Mouse (Mus musculus) forebrain, embryonic 16.5 days (tissue): ENCODE data around the gene Cyp4x1. TPM values are rescaled to one million over a fixed set of nuclear protein-coding genes. Genes with fewer than 3 reads are reported as not detected.

Experiments
- ATAC-seq: fragments of 200-750 bp; cut with Nextera tagmentation; 2 replicates; pipeline ENCODE4 v1.8.0; 2017; ENCODE audit warnings: mild to moderate bottlenecking, moderate library complexity
- H3K27ac ChIP-seq: fragments of 300-500 bp; sonication (generic); 2 replicates; pipeline ENCODE4 v1.5.1; 2014; ENCODE audit warnings: low read length, control low read depth
- H3K27me3 ChIP-seq: fragments of 300-500 bp; sonication (generic); replicated peaks from 2 replicates; pipeline ENCODE4 v1.6.1; 2014; ENCODE audit warnings: low read length; ENCODE audit not compliant: control insufficient read depth, insufficient read depth
- H3K36me3 ChIP-seq: fragments of 300-500 bp; sonication (generic); 2 replicates; pipeline ENCODE4 v1.6.1; 2014; ENCODE audit not compliant: control insufficient read depth, insufficient read depth
- H3K4me1 ChIP-seq: fragments of 300-500 bp; sonication (generic); replicated peaks from 2 replicates; pipeline ENCODE4 v1.6.1; 2014; ENCODE audit warnings: low read length; ENCODE audit not compliant: control insufficient read depth, insufficient read depth
- H3K4me2 ChIP-seq: fragments of 300-500 bp; sonication (generic); 2 replicates; pipeline ENCODE4 v1.6.1; 2014; ENCODE audit warnings: mild to moderate bottlenecking, low read length, control low read depth
- H3K4me3 ChIP-seq: fragments of 300-500 bp; sonication (generic); replicated peaks from 2 replicates; pipeline ENCODE4 v1.5.1; 2014; ENCODE audit warnings: mild to moderate bottlenecking, low read length, control low read depth
- H3K9ac ChIP-seq: fragments of 300-500 bp; sonication (generic); replicated peaks from 2 replicates; pipeline ENCODE4 v1.6.1; 2014; ENCODE audit warnings: low read depth, low read length, control low read depth
- H3K9me3 ChIP-seq: fragments of 300-500 bp; sonication (generic); 2 replicates; pipeline ENCODE4 v1.6.1; 2016; ENCODE audit warnings: low read length; ENCODE audit not compliant: control insufficient read depth
- WGBS: fragments of 180-500 bp; shearing (Covaris S2); extraction: QIAGEN DNeasy Blood & Tissue Kit; methylation state at CpG from one replicate; pipeline ENCODE4 v1.1.7; 2014; 5-methylcytosine and 5-hydroxymethylcytosine counted together
- polyA plus RNA-seq: library from polyadenylated mRNA; unstranded; fragments of >200 nt; fragmentation: Nextera tagmentation; extraction: Ambion mirVana; gene quantifications from 2 replicates; pipeline ENCODE4 v1.2.1, GENCODE M21; 2015

Cyp4x1 gene
- polyA plus RNA-seq, 1 experiment from 2014 or later, result 5.9 TPM

GRCm38 (mm10) chr4:115095671-115096434 lies 38.2 kb downstream of the Cyp4x1 start:
- Histone ChIP-seq H3K9ac (peak overlapping the region; percentile 55), H3K9me3 (no peaks in the 10 kb centered on the region), H3K27me3 (peaks cover 28% of the 10 kb centered on the region), H3K4me1 (peaks cover 9% of the 10 kb centered on the region), H3K4me3 (peak overlapping the region; percentile 43), H3K36me3 (no peaks in the 10 kb centered on the region), H3K27ac (no peak overlapping the region), H3K4me2 (peak overlapping the region; percentile 56)
- under 1% methylated on average over 27 of the region's 31 CpGs for WGBS
- ATAC-seq, result peak; percentile 54

GRCm38 (mm10) chr4:115094056-115094455 lies 40.0 kb downstream of the Cyp4x1 start:
- no peak overlapping the region for H3K27ac ChIP-seq
- H3K4me3 ChIP-seq, result no peak overlapping the region
- no peak for ATAC-seq
- H3K4me2 ChIP-seq, result no peak overlapping the region
- peaks cover 30% of the 10 kb centered on the region for H3K27me3 ChIP-seq
- no peaks in the 10 kb centered on the region for H3K36me3 ChIP-seq
- H3K4me1 ChIP-seq, result peaks cover 9% of the 10 kb centered on the region
- WGBS, result 80% methylated on average over 2 of the region's 2 CpGs
- H3K9ac ChIP-seq, result no peak overlapping the region
- no peaks in the 10 kb centered on the region for H3K9me3 ChIP-seq

GRCm38 (mm10) chr4:115093331-115093864 lies 40.7 kb downstream of the Cyp4x1 start:
- Histone ChIP-seq H3K4me1 (peaks cover 9% of the 10 kb centered on the region), H3K27me3 (peaks cover 31% of the 10 kb centered on the region), H3K9ac (no peak overlapping the region), H3K4me3 (no peak overlapping the region), H3K36me3 (no peaks in the 10 kb centered on the region), H3K4me2 (no peak overlapping the region), H3K9me3 (no peaks in the 10 kb centered on the region), H3K27ac (no peak overlapping the region)
- WGBS, result 71% methylated on average over 4 of the region's 4 CpGs
- no peak for ATAC-seq

GRCm38 (mm10) chr4:115091806-115092205 lies 42.3 kb downstream of the Cyp4x1 start:
- Histone ChIP-seq H3K9me3 (no peaks in the 10 kb centered on the region), H3K27me3 (peaks cover 21% of the 10 kb centered on the region)
- 82% methylated on average over 3 of the region's 3 CpGs for WGBS

GRCm38 (mm10) chr4:115090592-115090991 lies 43.5 kb downstream of the Cyp4x1 start:
- WGBS, result 75% methylated on average over 2 of the region's 2 CpGs
- peaks cover 16% of the 10 kb centered on the region for H3K27me3 ChIP-seq

More at GRCm38 (mm10) chr4:115091806-115092205, 42.3 kb downstream of the Cyp4x1 start:
- ATAC-seq, result no peak
- no peak overlapping the region for H3K4me3 ChIP-seq
- no peak overlapping the region for H3K4me2 ChIP-seq
- H3K4me1 ChIP-seq, result peaks cover 7% of the 10 kb centered on the region
- H3K36me3 ChIP-seq, result no peaks in the 10 kb centered on the region
- no peak overlapping the region for H3K9ac ChIP-seq
- H3K27ac ChIP-seq, result no peak overlapping the region

GRCm38 (mm10) chr4:115088611-115089338 lies 45.3 kb downstream of the Cyp4x1 start, which contains the start of gene Pdzk1ip1:
Gene Pdzk1ip1 (plus strand): TSS chr4:115088708.
- Histone ChIP-seq H3K4me2 (no peak within 1 kb of the TSS), H3K4me3 (no peak within 1 kb of the TSS), H3K27ac (no peak within 1 kb of the TSS), H3K36me3 (no peaks in the 10 kb centered on the region), H3K4me1 (no peaks in the 10 kb centered on the region), H3K27me3 (peaks cover 5% of the 10 kb centered on the region; the same call in 1 of the 2 replicates), H3K9me3 (no peaks in the 10 kb centered on the region), H3K9ac (no peak within 1 kb of the TSS)
- 26% methylated on average over 11 of the region's 11 CpGs for WGBS
- ATAC-seq, result no peak

More at GRCm38 (mm10) chr4:115090592-115090991, 43.5 kb downstream of the Cyp4x1 start:
- Histone ChIP-seq H3K27ac (no peak overlapping the region), H3K4me1 (peaks cover 1% of the 10 kb centered on the region), H3K4me3 (no peak overlapping the region), H3K36me3 (no peaks in the 10 kb centered on the region), H3K4me2 (no peak overlapping the region), H3K9me3 (no peaks in the 10 kb centered on the region), H3K9ac (no peak overlapping the region)
- ATAC-seq, result no peak

GRCm38 (mm10) chr4:115086763-115087415 lies 47.2 kb downstream of the Cyp4x1 start:
- no peak overlapping the region for H3K4me2 ChIP-seq
- WGBS, result 54% methylated on average over 3 of the region's 3 CpGs

GRCm38 (mm10) chr4:115086257-115086656 lies 47.8 kb downstream of the Cyp4x1 start:
- 71% methylated on average over 4 of the region's 4 CpGs for WGBS

More at GRCm38 (mm10) chr4:115086763-115087415, 47.2 kb downstream of the Cyp4x1 start:
- peaks cover 5% of the 10 kb centered on the region; the same call in 1 of the 2 replicates for H3K27me3 ChIP-seq
- H3K9me3 ChIP-seq, result no peaks in the 10 kb centered on the region
- H3K4me1 ChIP-seq, result no peaks in the 10 kb centered on the region
- H3K9ac ChIP-seq, result no peak overlapping the region
- no peak overlapping the region for H3K27ac ChIP-seq
- H3K36me3 ChIP-seq, result no peaks in the 10 kb centered on the region
- no peak for ATAC-seq
- H3K4me3 ChIP-seq, result no peak overlapping the region

More at GRCm38 (mm10) chr4:115086257-115086656, 47.8 kb downstream of the Cyp4x1 start:
- Histone ChIP-seq H3K36me3 (no peaks in the 10 kb centered on the region), H3K4me2 (no peak overlapping the region), H3K27ac (no peak overlapping the region), H3K9me3 (no peaks in the 10 kb centered on the region), H3K4me1 (no peaks in the 10 kb centered on the region), H3K27me3 (peaks cover 5% of the 10 kb centered on the region; the same call in 1 of the 2 replicates), H3K4me3 (no peak overlapping the region), H3K9ac (no peak overlapping the region)
- ATAC-seq, result no peak
